Mouse (Mus musculus): ENCODE results near the gene Piga.

The Piga gene

DNA sequence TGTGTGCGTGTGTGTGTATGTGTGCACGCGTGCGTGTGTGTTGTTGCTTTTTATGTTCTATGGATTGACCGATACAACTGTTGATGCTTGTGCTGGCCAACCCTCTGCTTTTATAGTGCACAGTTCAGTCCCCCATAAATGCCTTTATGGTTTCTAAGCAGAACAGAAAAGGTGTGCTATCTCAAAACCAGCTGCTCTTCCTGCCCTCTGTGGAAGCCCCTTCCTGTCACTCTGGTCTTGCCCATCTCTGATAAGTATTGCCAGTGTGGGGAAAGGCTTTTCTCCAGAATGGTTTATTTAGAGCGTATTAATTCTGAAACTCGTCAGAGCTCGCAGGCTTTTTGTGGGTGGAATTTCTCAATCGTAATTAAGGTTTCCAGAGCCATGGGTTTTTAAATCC, 13.1 kb downstream of the Piga start:
- DNase-seq (ENCODE audit: low spot score), result no peak

DNA sequence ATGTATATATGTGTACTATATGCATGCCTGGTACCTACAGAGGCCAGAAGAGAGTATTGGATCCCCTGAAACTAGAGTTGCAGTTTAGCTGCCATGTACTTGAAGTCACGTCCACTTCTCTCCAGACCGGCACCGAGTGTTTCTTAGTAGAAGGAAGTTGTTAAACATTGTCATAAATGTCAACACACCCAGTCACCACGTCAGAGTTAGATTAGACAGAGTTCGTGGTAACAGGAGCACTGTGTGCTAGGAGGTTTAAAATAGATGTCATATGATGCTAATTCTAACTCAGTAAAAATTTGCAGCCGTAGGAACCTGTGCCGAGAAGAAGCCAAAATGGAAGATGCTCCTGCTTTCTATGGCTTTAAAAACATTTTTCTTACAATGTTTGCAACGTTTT, 17.1 kb downstream of the Piga start, which contains the start of gene Asb11:
Asb11 (plus strand) TSS at position 286 of the 400 bp plus-strand sequence.
- DNase-seq (ENCODE audit: low spot score), result no peak

DNA sequence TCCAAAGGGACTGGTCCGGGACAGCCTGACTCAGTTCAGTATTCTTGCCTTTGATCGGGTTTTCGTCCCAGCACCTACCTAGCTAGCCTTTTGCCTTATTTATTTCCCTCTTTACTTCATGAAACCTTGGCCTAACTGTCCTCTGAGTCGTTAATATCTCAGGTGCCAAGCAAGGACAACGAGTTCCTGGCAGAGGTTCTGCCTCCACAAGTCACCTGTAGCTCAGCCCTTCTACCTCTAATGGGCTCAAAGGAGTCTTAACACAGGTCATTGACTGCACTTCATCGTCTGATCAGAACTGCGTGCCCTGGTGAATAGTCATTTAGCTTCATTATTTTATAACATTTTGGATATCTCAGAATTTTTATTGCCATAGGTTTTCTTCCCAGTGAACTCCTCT, 19.9 kb downstream of the Piga start:
- no peak for DNase-seq (ENCODE audit: low spot score)

DNA sequence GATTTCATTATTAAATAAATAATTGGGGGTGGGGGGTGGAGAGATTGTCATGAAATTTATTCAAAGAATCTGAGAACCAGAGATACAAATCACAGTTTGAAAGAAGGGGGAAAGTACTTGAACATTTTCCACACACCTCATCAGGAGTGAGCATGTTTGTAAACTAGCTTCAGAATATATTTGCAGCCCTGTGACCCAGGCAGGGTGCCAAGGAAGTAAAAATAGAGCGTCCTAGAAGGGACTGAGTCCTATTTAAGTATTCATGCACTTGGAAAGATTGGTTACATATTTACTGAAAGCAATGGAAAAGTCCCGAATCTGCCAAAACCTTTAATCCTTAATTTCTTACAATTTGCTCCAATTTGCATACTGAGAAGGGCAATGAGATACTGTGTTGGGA, 20.6 kb downstream of the Piga start:
- no peak for DNase-seq (ENCODE audit: low spot score)

DNA sequence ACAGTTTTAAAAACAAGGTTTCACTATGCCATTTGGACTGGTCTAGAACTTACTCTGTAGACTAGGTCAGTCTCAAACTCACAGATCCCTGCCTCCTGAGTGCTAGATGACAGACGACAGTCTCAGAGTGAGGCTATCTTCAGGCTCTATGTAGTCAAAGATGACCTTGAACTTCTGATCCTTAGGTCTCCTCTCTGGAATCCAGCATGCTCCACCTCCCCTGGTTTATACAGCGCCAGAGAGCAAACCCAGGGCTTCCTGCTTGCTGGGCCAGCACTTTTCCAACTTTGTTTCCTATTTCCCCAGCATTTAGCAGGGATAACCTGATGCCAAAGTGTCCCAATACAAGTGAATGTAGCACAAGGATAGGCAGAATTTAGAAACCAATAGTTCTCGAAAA, 21.1 kb downstream of the Piga start:
- no peak for DNase-seq (ENCODE audit: low spot score)

DNA sequence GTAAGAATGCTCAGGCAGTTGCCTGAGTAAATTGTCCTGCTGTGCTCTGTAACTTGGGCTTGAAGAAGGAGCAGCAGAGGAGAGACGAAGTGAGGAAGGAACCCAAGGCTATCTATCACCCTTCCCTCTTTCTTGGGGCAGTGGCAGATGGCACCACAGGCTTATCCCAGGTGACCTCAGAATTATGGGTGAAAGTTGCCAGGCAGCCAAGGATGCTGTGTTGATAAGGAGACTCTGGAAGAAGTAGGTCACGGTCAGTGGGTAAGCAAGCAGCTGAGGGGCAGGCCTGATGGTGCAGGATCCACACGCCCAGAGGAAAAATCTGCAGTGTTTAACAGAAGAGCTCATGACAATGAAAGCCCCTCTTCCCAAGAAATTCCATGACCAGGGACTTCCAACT, 21.7 kb downstream of the Piga start:
- no peak for DNase-seq (ENCODE audit: low spot score)

DNA sequence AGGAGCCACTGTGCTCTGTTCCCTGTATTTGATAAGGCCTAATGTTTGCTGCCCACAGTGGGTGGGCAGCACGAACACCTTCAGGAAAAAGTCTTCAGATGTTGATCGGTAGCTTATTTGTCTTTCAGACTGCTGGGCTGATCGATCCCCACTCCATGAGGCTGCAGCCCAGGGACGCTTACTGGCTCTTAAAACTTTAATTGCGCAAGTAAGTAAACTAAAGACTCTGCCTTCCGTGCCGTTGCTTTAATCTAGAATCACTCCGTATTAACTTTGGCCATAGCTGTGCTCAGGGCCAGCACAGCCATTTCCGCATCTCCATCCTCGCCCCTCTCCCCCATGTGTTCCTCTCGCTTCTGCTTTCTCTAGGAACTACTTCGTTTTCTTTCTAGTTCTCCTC, 26.0 kb downstream of the Piga start:
- no peak for DNase-seq (ENCODE audit: low spot score)

DNA sequence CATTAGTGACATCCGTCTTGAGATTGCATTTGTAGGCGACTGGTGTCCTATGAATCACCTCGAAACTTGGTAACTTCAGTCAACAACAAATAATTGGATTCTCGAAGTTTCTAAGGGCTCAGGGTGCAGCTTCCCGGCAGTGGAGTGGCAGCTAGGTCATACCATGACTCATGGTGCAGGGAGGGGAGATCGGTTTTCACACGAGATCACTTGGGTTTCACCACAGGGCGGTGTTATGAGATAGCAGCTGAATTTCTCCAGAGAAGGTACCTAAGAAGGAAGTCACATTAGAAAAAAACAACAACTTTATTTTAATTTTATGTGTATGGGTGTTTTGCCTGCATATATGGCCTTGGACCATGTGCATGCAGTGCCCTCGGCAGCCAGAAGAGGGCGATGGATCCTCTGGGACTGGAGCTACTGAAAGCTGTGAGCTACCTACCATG, 26.5 kb downstream of the Piga start:
- peak; percentile 3 for DNase-seq (ENCODE audit: low spot score)

DNA sequence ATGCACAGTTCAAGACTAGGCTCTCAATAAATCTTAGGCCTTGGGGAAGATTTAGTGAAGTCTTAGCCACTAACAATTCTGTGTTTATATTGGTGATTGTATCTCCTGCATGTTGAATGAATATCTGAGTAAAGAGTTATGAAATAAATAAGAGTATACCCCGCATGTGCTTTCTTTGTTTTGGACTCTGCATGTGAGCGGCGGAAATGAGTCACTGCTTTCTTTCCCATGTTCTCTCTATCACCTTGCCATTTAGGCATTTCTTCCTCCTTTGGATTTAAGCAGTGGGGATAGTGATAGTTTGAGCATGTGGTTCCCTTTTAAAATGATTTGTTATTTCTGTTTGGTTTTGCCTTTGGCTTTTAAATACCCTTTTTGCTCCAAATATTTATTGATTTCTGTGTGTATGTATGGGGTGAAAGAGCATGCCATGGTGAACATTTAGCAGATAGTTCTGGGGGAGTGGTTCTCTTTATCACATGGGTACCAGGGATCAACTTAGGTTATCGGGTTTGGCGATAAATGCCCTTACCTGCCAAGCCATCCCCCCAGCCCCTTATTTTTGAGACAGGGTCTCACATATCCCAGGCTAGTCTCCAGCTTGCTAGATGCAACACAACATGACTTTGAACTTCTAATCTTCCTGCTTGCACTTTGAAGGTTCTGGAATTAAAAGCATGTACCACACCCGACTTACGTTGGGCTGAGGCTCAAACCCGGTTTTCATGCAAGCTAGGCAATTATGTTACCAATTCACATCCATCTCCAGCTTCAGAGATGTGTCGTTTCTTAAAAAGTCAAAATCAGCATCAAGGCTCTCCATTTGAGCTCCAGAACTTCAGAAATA, 27.5 kb downstream of the Piga start:
- no peak for DNase-seq (ENCODE audit: low spot score)

DNA sequence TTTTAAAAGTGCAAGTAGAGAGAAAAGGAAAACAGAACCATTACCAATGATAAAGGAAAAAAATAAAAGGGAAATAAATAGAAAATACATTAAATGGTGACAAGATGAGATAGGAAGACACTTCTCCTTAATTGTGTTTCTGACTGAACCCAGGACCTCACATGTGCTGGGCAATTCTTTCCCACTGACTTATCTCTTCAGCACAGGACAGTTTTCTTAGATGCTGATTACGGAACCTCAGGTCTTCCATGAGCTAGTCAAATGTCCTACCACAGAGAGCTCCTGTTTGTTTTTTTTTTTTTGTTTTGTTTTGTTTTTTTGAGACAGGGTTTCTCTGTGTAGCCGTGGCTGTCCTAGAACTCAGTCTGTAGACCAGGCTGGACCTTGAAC, 28.1 kb downstream of the Piga start:
- no peak for DNase-seq (ENCODE audit: low spot score)

DNA sequence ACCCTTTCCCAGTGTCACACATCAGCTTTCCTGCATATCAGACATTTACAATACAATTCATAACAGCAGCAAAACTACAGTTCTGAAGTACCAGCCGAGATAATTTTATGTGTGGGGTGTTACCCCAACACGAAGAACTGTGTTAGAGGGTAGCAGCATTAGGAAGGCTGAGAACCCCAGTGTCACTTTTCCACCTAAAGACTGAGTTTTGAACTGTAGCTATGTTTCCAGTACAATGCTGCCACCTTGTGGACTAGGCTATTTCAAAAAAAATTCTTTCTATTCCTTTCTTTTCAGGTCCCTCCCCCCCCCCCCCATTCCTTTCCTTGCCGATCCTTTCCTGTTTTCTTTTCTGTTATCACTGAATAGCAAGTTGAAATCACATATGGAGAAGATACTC, 29.6 kb downstream of the Piga start:
- peak; percentile 11 for DNase-seq (ENCODE audit: low spot score)

DNA sequence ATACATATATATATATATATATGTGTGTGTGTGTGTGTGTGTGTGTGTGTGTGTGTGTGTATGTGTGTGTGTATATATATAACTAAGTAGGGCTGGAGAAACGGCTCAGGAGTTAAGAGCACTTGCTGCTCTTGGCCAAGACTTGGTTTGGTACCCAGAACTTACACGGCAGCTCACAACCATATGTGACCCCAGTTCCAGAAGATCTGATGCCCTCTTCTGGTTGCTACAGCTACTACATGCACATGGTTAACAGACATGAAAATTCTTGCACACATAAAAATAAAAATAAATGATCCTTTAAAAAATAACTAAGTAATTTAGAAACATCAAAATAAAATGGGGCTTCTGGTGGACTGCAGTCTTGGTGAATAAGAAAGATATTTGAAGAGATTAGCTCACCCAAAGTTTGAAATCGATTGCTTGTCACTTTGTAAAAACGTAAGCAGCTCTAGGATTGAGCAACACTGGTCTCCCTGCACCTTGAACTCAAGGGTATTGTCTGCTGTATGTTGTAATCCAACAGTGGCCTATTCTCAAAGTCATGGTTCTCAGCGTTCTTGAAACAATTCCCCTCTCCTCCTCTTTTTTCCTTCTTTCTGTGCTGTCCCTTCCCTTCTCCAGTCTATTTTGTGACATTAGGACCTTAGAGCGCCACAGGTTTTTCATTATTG, 39.8 kb downstream of the Piga start:
- DNase-seq (ENCODE audit: low spot score), result no peak
